Mouse (Mus musculus) layer of hippocampus, postnatal 36 days (tissue): ENCODE results near the gene Selplg. TPM values are rescaled to one million over a fixed set of nuclear protein-coding genes. Genes with fewer than 3 reads are reported as not detected.

Source experiments
- DNase-seq, 2 experiments: peaks; one replicate each; pipeline ENCODE4 v3.0.0; 2022
- total RNA-seq, 2 experiments: library from RNA; stranded (reverse); gene quantifications; 2 replicates each; pipeline ENCODE4 v1.2.3; 2021

Gene Selplg
- total RNA-seq, 2 experiments from 2014 or later, result 30.2 to 30.3 TPM

GRCm38 (mm10) chr5:113854494-113854893 is 22.1 kb upstream of the Selplg start:
- peak; percentile 80 to 82 for DNase-seq

GRCm38 (mm10) chr5:113853541-113853940 is 21.1 kb upstream of the Selplg start:
- DNase-seq, result no peak

GRCm38 (mm10) chr5:113852463-113852862 is 20.0 kb upstream of the Selplg start:
- no peak for DNase-seq

- DNase-seq, result no peak
These were observed 18.3 kb upstream of the Selplg start for GRCm38 (mm10) chr5:113850680-113851230.

GRCm38 (mm10) chr5:113847636-113848035 is 15.2 kb upstream of the Selplg start:
- no peak for DNase-seq

- no peak for DNase-seq
These were observed 14.2 kb upstream of the Selplg start for GRCm38 (mm10) chr5:113846656-113847055.

GRCm38 (mm10) chr5:113845627-113846026 is 13.2 kb upstream of the Selplg start:
- no peak for DNase-seq

GRCm38 (mm10) chr5:113844721-113845120 is 12.3 kb upstream of the Selplg start:
- peak; percentile 67 for DNase-seq

- DNase-seq, result no peak
These were observed 11.7 kb upstream of the Selplg start for GRCm38 (mm10) chr5:113844106-113844505.

GRCm38 (mm10) chr5:113842906-113843305 is 10.5 kb upstream of the Selplg start:
- no peak for DNase-seq

GRCm38 (mm10) chr5:113842244-113842643 is 9.8 kb upstream of the Selplg start:
- no peak for DNase-seq

- DNase-seq, result no peak
These were observed 9.1 kb upstream of the Selplg start for GRCm38 (mm10) chr5:113841243-113842225.

GRCm38 (mm10) chr5:113840443-113840842 is 8.0 kb upstream of the Selplg start:
- no peak for DNase-seq

GRCm38 (mm10) chr5:113836961-113837360 is 4.5 kb upstream of the Selplg start:
- DNase-seq, result no peak

GRCm38 (mm10) chr5:113833316-113833947 is 988 bp upstream of the Selplg start:
- DNase-seq, result no peak

- no peak for DNase-seq
These were observed 703 bp downstream of the Selplg start for GRCm38 (mm10) chr5:113831741-113832140.

GRCm38 (mm10) chr5:113830796-113831195 is 1.6 kb downstream of the Selplg start:
- DNase-seq, result no peak

- DNase-seq, result no peak
These were observed 2.2 kb downstream of the Selplg start for GRCm38 (mm10) chr5:113830292-113830643.

GRCm38 (mm10) chr5:113829566-113830291 is 2.7 kb downstream of the Selplg start:
- no peak for DNase-seq

- DNase-seq, result no peak
These were observed 4.0 kb downstream of the Selplg start for GRCm38 (mm10) chr5:113828481-113828880.

GRCm38 (mm10) chr5:113827991-113828411 is 4.4 kb downstream of the Selplg start:
- DNase-seq, result no peak

GRCm38 (mm10) chr5:113826619-113827018 is 5.8 kb downstream of the Selplg start:
- no peak for DNase-seq

- DNase-seq, result no peak
These were observed 6.9 kb downstream of the Selplg start for GRCm38 (mm10) chr5:113825558-113825957.
